Mouse (Mus musculus): ENCODE measurements around the gene Fcamr.
A peak's percentile ranks its signal among the peaks of the same experiment; 100 is the strongest.

The Fcamr gene

DNA sequence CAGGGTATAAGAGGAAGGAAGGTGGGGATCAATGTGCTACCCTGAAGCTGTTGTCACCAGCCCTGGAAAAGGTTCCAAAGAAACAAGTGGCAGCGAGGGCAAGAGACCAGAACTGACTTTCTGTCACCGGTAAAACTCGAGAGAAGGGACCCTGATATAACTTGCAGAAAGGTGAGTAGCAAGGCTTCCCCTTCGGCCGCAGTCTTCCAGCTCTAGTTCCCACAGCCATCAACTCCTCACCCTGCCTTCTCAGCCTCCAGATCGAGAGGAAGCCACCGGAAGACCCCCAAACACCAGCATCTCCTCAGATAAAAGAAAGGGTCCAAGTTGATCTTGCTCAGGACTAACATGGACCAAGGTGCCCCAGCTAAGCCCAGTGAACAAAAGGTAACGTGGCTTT is at the start of gene Fcamr:
TSS of gene Fcamr (plus strand) at position 301 of the 400 bp plus-strand sequence.
- no peak for DNase-seq (ENCODE audit: low spot score)

DNA sequence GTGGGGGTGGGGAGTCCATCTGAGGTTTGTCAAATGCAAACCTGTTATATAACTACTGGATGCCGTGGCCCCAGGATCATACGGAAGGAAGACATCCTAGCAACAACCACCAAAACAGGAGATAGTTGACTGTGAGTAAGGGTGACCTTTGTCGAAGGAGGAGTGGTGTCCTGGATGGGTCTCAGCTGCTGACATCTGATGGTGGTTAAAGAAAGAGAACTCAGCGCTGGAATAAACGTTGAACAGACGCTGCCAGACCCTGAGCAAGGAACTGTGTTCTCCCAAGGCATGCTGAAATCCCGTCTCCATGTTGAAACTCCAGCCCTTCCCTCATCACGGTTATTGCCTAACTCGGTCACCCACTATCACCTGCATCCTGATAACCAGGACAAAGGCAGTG is 41.0 kb upstream of the Fcamr start:
- DNase-seq (ENCODE audit: low spot score): no peak

DNA sequence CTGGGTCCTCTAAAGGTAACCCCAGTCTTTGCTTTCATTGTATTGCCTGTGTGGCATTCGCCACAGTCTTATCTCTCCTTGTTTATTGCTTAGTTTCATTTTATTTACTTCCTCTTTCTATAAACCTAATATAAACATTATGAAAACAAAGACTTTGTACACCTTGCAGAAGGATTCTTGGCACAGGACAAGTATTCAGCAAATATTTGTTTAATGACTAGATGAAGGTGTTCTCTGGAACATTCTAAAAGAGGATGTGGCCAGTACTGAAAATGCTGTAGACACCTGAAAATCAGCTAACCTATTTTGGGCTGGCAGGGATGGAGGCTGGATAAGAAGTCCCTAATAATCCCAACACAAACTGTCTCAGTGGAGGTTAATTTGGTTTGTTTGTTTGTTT is 39.1 kb upstream of the Fcamr start:
- DNase-seq (ENCODE audit: low spot score): no peak

DNA sequence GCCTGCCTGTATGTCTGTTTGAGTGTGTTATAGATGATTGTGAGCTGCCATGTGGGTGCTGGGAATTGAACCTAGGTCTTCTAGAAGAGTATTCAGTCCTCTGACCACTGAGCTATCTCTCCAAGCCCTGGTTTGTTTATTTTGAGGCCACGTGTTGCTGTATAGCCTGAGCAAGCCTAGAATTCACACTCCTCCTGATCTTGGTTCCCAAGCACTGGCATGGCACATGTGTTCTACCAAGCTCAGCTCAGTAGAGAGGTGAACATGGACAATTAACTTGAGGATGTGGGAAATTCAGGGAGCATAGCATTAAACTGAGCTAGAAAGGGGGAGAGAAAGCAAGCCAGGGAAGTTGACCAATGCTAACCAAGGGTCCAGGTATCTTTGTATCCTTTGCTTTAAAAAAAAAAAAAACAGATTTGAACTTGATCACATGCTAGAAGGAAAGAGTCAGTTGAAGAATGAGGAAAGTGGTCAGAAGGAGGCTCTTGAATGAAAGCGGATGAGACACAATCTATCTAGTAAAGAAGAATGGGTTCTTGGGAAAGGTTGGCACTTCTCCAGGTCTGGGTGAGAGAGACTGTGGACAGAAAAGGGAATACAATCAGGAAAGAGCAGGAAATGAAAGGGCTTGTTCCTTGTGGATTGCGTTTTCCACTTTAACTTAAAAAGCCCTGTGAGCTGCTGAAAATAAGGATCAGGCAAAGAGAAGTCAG is 38.5 kb upstream of the Fcamr start:
- DNase-seq (ENCODE audit: low spot score): no peak

DNA sequence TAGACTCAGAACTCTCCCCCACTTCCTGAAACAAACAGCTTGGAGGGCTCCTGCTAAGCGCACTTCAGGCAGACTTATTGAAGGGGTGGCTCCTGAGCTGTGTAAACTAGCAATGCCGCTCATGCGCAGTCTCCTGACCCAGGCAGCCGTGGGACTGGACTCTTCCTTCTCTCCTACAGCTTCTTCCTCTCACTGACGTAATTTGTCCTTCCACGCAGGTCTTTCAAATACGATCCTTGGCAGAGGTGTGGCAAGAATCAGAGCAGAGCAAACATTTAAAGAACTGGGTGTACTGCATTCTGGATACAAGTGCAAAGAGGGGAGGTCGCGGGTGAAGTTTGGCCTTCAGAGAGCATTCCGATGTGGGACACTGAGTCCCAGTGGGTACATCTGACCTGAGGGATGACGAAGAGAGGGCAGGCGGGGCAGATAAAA is 36.7 kb upstream of the Fcamr start:
- no peak for DNase-seq (ENCODE audit: low spot score)

DNA sequence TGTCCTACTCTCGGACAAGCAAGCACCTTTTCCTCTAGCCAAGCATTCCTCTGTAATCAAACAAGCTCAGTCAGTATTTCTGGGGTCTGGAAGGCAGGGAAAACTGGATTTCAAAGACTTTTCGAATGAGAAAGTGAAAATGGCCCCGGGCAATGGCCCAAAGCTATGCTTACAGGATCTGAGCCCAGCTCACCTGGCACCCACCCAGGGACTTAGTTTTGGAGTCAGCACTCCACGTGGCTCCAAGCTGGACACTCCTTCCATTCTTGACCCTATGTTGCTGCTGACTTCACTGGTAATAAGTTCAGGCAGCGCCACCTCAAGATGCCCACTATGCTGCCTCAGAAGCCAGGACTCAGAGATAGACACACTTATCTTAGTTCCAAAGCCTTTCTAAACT is 33.6 kb upstream of the Fcamr start:
- peak; percentile 29 for DNase-seq (ENCODE audit: low spot score)

DNA sequence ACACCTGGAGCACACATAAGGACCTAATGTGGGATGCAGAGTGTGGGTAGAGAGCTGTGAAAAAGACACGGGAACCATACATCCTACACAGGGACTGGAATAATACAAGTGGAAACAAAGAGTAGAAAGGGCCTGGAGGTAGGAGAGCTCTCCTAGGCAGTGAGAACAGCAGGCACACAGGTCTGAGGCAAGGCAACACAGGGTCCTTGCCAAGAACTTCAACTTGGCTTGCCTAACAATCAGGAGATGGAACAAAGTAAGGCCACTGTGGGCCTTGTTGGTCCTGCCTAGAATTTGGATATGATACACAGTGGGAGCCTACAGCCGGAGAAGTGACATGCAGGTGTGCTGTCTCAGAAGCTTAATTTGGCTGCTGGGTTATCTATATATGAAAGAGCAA is 30.8 kb upstream of the Fcamr start:
- DNase-seq (ENCODE audit: low spot score): no peak

DNA sequence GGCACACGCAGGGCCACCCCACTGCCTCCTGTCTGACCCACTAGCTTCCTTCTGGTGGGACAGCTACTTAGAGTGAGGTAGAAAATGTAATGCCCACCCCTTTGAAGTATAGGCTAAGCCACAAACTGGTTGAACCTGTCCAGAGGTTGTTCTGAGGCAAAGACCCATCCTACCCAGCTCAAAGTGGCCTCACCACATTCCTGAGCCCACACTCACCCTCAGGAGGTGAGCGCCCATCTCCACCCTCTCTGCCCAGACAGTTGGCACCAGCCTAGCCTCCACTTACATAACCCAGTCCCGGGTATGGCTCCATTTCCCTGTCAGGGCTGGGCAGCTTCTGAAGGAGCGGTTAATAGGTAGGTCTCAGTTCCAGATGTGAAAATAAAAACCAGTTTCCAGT is 30.2 kb upstream of the Fcamr start:
- no peak for DNase-seq (ENCODE audit: low spot score)

DNA sequence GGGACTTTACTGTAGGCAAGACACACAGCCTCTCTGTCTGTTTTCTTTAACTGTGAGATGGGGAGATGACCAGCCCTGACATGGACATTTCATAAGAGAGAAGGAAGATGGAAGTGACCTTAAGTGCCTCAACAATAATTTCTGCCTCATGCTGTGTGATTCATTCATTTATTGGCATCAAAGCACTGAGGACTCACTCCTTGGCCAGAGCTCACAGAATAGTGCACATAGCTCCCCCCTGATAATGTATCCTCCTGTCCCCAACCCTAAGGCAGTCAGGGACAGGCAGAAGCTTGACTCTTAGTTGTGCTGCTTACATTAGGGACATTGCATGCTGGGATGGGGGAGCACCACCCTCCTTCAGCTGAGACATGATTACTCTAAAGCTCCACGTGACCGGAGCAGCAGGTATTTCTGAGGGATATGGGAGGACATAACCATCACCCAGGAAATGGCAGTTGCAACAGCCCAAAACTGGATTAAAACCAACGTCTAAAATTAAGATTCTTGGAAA is 29.7 kb upstream of the Fcamr start:
- DNase-seq (ENCODE audit: low spot score): no peak

DNA sequence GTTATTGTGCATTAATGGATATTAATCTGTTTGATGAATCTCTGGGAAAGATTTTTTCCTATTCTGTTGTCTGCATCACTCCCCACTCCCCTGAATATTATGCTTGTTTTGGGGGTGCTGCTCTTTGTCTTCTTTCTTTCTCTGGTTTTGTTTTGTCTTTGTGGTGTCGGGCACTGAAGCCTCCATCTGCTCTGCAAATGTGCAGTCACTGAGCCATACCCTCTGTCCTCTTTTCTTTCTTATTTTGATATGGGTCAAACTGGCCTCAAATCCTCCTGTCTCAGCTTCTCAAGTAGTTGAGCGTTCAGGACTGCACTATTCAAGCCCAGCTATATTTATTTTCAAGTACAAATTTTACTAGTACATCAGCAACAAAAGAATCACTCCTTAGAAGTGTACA is 25.5 kb upstream of the Fcamr start:
- DNase-seq (ENCODE audit: low spot score): no peak

DNA sequence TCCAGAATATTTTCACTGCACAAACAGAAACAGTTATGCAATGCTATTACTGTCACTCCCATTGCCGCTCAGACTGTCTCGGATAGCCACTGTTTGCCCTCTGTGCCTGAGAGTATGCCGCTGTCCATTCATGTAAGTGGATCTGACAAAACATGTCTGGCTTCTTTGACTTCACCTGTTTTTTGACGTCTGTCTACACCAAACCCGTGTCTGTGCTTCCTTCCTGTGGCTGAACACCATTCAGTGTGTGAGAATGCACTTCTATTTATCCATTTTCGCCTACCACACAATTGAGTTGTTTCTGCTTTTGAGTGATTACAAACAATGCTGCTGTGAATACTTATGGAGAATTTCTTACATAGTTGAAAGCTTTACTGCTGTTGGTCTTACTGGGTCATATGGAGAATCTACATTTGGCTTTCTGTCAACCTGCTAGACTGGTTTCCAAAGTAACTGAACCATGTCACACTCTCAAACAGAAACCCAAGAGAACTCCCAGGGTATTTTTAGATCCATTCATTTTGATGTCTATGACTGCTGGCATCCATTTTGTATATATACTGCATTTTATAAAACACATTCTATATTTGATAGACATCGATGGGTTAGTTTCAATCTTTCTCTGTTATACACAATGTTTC is 24.9 kb upstream of the Fcamr start:
- peak; percentile 17 for DNase-seq (ENCODE audit: low spot score)

DNA sequence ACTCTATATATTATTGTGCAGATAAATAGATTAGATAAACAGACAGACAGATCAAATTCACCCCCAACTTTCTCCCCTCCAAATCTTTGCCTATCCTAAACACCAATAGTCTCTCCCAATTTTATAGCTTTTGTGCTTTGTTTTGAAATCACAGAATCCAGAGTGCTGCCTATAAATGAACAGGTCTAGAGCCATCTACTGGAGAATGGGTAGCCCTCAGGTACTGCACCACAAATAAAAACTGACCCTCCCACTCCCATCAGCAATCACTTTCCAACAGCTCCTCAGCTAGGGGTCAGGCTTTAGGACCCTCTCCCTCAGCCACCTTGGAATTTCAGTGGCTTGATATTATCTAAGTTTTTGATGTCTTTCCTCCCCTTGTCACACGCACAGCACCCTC is 24.1 kb upstream of the Fcamr start:
- DNase-seq (ENCODE audit: low spot score): peak; percentile 32

DNA sequence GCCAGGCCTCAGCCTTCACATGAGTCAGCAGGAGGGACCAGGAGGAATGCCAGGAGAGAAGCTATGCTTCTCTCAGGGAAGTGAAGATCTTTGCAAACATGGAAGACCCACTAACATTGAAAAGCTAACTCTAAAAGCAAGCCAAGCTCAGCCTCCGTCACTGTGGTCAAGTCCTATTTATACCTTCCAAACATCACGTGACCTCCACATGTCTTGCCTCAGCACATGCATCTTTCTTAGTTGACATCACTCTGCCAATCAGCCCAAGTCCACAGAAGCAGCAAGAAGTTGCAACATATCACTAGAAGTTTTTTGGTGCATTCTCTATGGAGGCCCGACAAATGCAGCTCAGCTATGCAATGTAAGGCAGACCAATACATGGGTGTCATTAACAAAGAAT is 20.8 kb upstream of the Fcamr start:
- DNase-seq (ENCODE audit: low spot score): no peak

DNA sequence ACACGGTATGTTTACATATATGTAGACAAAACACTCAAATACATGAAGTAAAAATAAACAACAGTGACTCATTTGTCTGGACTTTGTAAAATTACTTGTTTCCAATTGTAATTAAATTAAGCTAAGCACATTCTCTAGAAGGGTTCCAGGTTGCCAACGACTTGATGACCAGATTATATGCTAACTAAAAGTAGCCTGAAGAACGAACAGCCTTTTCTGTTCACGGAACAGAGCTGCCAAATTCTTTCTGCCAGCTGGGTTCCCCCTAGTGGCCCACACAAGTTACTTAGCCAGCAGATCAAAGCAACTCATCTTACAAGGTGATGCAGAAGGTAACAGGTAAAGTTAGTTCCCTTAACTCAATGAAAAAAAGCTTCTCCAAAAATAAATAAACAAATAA is 16.6 kb upstream of the Fcamr start:
- DNase-seq (ENCODE audit: low spot score): no peak

DNA sequence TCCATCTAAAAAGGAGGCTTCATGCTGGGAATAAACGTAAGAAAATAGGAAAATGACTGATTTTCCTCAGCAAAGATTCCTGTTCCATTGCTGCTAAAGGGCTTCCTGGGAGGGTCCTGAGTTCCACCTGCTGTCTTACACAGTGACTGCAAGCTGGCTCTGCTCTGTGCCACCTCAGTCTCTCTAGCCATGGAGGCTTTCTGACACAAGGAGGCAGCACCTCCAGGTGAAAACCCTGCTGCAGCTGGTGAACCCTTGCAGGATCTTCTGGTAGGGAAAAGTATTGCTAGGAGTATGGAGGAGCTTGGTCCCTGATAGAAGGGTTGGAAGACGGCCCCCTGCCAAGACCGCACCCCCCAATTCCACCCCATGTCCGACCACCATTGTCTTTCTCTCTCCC is 13.7 kb upstream of the Fcamr start:
- no peak for DNase-seq (ENCODE audit: low spot score)

DNA sequence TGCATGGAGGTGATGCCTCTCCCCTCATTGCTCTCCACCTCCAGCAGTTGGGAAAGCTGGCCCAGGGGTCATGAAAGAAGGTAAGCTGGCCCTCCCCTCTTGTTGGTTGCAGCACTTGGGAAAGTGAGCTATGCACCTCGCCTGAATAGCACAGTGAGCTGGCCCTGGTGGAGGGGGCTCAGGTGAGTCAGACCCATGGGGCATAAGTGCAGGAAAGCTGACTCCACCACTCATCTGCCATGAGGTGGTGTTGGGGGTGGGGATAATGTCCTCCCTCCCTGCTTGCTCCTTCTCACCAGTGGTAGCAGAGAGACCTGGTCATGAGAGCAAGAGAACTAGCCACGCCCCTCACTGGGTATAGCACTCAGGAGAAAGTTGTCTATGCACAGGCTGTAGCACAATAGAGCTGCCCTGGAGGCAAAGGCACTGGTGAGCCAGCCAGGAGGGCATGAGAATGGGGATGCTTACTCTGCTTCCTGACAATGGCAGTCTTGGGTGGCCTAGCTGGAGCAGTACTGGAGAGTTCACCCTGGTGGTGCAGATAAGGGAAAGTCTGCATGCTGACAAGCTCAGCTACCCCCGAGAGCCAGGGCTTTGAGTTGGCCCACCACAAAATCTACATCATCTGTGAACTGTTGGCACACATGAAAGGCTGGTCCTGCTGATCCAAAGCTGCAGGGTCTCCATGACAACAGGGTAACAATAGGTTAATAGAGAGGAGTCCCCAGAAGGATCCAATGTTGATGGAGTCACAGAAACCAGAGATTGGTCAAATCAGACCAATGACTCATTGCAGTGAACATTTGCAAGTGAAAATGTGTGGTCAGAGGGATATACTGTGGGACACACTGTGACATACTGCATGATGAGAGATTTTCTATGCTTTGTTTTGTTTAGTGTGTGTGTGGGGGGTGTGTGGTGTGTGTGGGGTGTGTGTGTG is 10.9 kb upstream of the Fcamr start:
- DNase-seq (ENCODE audit: low spot score): no peak

DNA sequence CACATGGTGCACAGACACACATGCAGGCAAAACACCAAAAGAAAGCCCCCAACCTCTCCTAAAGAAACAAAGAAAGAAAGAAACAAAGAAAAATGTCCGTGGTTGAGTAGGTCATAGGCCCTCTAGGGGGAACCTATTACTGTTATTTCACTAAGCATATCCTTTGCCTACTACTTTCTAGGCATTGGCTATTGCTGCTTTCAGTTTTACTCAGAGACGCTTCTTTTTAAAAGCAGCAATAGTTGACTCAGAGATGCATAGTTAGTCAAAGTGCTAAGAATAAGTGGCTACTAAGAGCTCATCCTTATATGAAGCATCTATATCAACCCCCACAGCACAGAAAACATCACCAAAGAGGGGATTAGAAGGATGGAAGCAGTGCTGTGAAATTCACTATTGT is 5.4 kb upstream of the Fcamr start:
- no peak for DNase-seq (ENCODE audit: low spot score)

DNA sequence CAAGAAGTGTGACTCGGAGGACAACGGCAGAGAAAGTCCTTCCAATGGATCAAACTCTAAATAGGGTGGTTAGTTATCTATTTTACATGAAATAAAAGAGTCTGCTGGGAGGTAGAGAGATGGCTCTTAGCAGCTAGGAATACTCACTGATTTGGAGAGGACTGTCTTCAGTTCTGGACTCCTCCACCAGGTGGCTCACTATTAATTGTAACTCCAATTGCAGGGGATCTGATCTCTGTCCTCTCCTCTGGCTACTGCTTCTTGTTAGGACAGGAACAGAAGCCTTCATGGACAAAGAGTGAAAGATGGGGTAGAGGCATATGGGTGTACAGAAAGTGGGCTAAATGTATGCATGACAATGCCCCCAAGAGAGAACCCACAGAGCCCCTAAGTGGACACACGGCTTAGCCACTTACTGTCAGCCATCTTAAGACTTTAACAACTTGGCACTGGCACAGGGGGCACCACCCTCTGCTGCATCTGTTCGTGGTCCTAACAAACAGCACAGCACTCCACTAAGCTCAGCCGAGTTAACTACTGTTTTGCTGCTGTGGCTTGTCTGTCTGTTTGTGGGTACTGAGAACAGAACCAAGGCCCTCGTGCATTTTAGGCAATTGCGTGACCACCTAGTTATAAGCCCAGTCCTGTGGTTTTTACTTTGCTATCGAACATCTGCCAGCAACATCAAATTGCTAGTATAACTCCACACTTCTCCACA is 3.6 kb upstream of the Fcamr start:
- DNase-seq (ENCODE audit: low spot score): peak; percentile 25

DNA sequence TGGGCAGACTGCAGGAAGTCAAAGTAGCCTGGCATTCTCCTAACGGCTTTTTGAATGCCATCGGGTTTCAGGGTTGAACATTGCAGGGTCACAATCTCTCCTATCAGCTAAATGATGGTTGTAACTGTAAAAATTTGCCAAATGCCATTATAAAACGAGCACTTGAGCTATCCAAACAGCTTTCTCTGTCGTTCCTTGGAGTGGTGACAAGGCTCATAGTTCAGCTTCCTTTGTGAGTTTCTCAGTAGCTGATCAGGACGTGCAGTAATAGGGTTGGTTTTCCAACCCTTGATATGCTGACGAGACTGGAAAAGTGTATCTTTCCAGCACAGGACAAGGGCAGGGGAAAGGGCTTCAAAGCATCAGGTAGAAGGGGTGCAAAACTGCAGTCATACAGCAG is 2.7 kb upstream of the Fcamr start:
- no peak for DNase-seq (ENCODE audit: low spot score)

DNA sequence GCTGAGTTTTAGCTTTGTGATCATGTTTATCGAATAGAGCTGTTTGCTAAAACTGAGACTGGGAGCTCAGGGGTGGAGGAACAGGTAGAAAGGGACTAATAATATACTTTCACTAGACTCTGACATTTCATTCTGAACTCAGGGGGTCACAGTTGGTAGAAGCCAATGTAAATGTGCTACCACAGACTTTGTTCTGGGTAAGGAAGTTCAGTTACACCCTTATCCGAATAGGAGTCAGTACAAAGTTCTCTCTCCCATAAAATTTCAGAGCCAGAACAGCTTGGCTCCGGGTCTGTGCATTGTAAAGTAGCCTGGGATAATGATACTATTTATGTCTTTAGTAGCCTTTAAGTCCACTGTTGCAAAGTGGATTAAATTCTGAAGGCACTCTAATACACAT is 2.2 kb upstream of the Fcamr start:
- no peak for DNase-seq (ENCODE audit: low spot score)

DNA sequence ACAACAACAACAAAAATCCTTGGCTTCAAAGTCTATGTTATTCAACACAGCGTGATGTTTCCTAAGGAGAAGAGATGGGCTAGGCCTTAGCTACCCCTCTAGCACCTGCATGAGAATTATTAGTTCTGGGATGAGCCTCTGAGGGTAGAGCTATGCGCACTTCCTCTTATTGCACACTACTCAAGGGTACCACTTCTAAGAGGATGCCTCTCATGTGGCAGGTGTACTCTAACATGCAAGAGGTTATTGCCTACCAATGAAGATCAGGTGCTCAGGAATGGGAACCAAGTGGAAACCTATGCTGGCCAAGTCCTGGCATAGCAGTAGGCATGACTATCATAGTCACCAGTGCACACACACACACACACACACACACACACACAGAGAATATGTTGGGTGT is 1.3 kb upstream of the Fcamr start:
- no peak for DNase-seq (ENCODE audit: low spot score)

DNA sequence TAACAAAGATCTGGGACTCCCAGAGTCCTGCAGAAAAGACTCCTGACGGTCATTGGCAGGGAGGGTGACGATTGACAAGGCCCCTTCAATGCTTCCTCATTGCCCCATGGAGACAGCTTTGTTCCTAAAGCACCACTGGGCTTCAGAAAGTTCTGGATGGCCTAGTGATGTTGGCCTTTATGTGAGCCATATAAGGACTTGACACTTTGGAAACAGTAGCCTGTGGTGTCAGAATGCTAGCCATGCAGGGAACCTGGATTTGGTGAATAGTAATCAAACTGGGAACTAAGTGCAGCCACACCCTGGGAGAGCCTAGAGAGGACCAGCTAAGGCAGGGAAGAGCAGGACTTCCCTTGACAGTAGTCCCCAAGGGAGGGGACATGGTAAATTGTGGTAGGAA is 809 bp downstream of the Fcamr start:
- DNase-seq (ENCODE audit: low spot score): no peak
